Mouse (Mus musculus) heart, adult 2 months (tissue): ENCODE measurements around the gene Ttn.

Experiments used
- CTCF ChIP-seq: fragments of 200-600 bp; IDR thresholded peaks from 2 replicates; pipeline ENCODE4 v1.8.1; 2022; ENCODE audit warnings: antibody characterized with exemption, mild to moderate bottlenecking, moderate library complexity
- EP300 ChIP-seq: fragments of 200-500 bp; IDR thresholded peaks from 2 replicates; pipeline ENCODE4 v1.6.1; 2011; ENCODE audit warnings: low read depth, low read length, control low read depth; ENCODE audit not compliant: insufficient read depth

DNA sequence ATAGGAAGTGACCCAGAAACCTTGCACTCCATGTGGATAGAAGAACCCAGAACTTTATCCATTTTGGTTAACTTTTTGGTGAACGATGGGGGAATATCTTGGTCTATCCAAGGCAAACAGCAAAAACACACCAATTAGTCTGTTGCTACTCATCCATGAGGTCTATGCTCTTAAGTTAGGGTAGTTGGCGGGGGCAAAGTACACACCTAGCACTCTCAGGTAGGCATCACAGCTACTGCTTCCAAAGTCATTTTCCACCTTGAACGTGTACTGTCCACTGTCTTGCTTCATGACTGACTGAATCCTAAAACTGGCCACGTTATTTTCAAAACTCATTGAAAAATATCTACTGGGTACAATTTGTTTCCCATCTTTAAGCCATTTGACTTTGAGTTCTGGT, 87.0 kb downstream of the Ttn start:
- TF ChIP-seq EP300 (no peak), CTCF (no peak)
